Mouse (Mus musculus) midbrain, embryonic 16.5 days (tissue): ENCODE results near the gene Fam222b. TPM values are rescaled to one million over a fixed set of nuclear protein-coding genes. Genes with fewer than 3 reads are reported as not detected.

ENCODE experiments used
- ATAC-seq: fragments of 200-750 bp; cut with Nextera tagmentation; 2 replicates; pipeline ENCODE4 v1.8.0; 2017; ENCODE audit warnings: moderate TSS enrichment
- H3K27ac ChIP-seq: fragments of 300-500 bp; sonication (generic); 2 replicates; pipeline ENCODE4 v1.5.1; 2014; ENCODE audit warnings: mild to moderate bottlenecking, low read length, mixed read lengths
- H3K27me3 ChIP-seq: fragments of 300-500 bp; sonication (generic); 2 replicates; pipeline ENCODE4 v1.6.1; 2014; ENCODE audit warnings: low read depth, low read length, mixed read lengths; ENCODE audit not compliant: control insufficient read depth, insufficient read depth
- H3K36me3 ChIP-seq: fragments of 300-500 bp; sonication (generic); 2 replicates; pipeline ENCODE4 v1.6.1; 2014; ENCODE audit warnings: mild to moderate bottlenecking, low read length, moderate library complexity, mixed read lengths; ENCODE audit not compliant: control insufficient read depth, insufficient read depth
- H3K4me1 ChIP-seq: fragments of 300-500 bp; sonication (generic); 2 replicates; pipeline ENCODE4 v1.6.1; 2014; ENCODE audit warnings: mild to moderate bottlenecking, low read length, mixed read lengths; ENCODE audit not compliant: control insufficient read depth, insufficient read depth
- H3K4me2 ChIP-seq: fragments of 300-500 bp; sonication (generic); 2 replicates; pipeline ENCODE4 v1.6.1; 2014; ENCODE audit warnings: mild to moderate bottlenecking, low read length, mixed read lengths
- H3K4me3 ChIP-seq: fragments of 300-500 bp; sonication (generic); 2 replicates; pipeline ENCODE4 v1.5.1; 2014; ENCODE audit warnings: low read depth, mild to moderate bottlenecking, low read length, moderate library complexity, mixed read lengths
- H3K9ac ChIP-seq: fragments of 300-500 bp; sonication (generic); 2 replicates; pipeline ENCODE4 v1.6.1; 2014; ENCODE audit warnings: low read depth, low read length, mixed read lengths
- H3K9me3 ChIP-seq: fragments of 300-500 bp; sonication (generic); replicated peaks from 2 replicates; pipeline ENCODE4 v1.6.1; 2014; ENCODE audit warnings: mild to moderate bottlenecking, low read length, mixed read lengths; ENCODE audit not compliant: control insufficient read depth, poor library complexity, severe bottlenecking
- WGBS: fragments of 180-500 bp; shearing (Covaris S2); extraction: QIAGEN DNeasy Blood & Tissue Kit; methylation state at CpG from one replicate; pipeline ENCODE4 v1.1.7; 2014; 5-methylcytosine and 5-hydroxymethylcytosine counted together
- polyA plus RNA-seq: library from polyadenylated mRNA; unstranded; fragments of >200 nt; fragmentation: Nextera tagmentation; extraction: Ambion mirVana; gene quantifications from 2 replicates; pipeline ENCODE4 v1.2.1, GENCODE M21; 2015

Fam222b gene
- polyA plus RNA-seq, 1 experiment from 2014 or later: 28.7 TPM

- no peak overlapping the region for H3K9ac ChIP-seq
- no peaks in the 10 kb centered on the region for H3K36me3 ChIP-seq
- H3K27ac ChIP-seq: no peak overlapping the region
- no peaks in the 10 kb centered on the region for H3K9me3 ChIP-seq
- H3K4me2 ChIP-seq: no peak overlapping the region
- peaks cover 24% of the 10 kb centered on the region for H3K4me1 ChIP-seq
- no peaks in the 10 kb centered on the region for H3K27me3 ChIP-seq
- no peak for ATAC-seq
- WGBS: 89% methylated on average over 14 of the region's 14 CpGs
- no peak overlapping the region for H3K4me3 ChIP-seq
These were observed 72.9 kb downstream of the Fam222b start for GRCm38 (mm10) chr11:78167257-78167959.

DNA sequence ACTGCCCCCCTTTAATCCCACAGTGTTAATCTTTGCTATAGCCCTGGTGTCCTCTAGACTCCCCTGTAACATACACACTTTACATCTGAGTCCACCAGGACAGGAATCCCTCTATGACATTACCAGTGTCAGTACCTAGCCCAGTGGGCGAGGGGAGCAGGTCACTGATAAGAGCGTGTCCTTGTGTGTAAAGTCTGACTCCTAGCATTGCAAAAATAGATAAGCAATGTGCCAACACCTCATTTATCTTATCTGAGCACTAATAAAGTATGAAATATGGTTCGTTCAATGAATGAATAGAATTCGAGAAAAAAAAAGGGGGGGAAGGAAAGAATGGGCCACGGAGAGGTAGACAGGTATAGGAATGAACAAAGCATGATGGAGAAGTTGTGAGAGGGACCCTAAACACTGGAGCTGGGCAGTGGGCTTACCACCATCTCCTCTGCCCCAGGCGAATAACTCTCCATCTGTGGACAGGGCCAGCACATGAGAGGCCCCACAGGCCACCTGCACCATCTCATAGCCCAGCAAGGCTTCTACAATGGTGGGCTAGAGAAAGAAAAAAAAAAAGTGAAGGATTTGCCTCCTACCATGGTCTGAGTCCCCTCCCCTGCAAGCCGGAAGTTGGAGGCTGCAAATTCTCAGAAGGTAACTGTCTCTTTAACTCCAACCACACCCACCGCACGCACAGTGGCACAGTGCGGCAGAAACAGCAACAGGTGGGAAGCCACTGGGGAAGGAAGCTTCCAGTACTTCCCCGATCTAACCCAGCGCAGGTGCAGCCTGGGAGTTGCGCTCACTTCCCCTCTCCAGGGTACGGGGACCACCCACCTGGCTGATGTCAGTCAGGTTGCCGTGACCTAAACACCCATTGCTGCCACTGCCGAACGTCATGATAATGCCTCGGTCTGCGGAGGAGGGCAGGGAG is 74.3 kb downstream of the Fam222b start:
- H3K27ac ChIP-seq: no peak overlapping the region
- no peaks in the 10 kb centered on the region for H3K9me3 ChIP-seq
- peaks cover 10% of the 10 kb centered on the region for H3K4me1 ChIP-seq
- no peak overlapping the region for H3K4me2 ChIP-seq
- no peaks in the 10 kb centered on the region for H3K36me3 ChIP-seq
- 62% methylated on average over 19 of the region's 19 CpGs for WGBS
- H3K9ac ChIP-seq: no peak overlapping the region
- no peak for ATAC-seq
- no peaks in the 10 kb centered on the region for H3K27me3 ChIP-seq
- no peak overlapping the region for H3K4me3 ChIP-seq

- Histone ChIP-seq H3K4me2 (no peak overlapping the region), H3K4me1 (peaks cover 10% of the 10 kb centered on the region), H3K27ac (no peak overlapping the region), H3K27me3 (no peaks in the 10 kb centered on the region), H3K36me3 (no peaks in the 10 kb centered on the region), H3K9ac (no peak overlapping the region), H3K9me3 (no peaks in the 10 kb centered on the region), H3K4me3 (no peak overlapping the region)
- ATAC-seq: no peak
- WGBS: 92% methylated on average over 15 of the region's 15 CpGs
These were observed 75.8 kb downstream of the Fam222b start for GRCm38 (mm10) chr11:78170306-78170705.

GRCm38 (mm10) chr11:78171328-78171727 is 76.9 kb downstream of the Fam222b start:
- WGBS: 64% methylated on average over 4 of the region's 4 CpGs
- Histone ChIP-seq H3K36me3 (no peaks in the 10 kb centered on the region), H3K4me2 (no peak overlapping the region), H3K9ac (no peak overlapping the region), H3K4me3 (no peak overlapping the region), H3K27ac (no peak overlapping the region), H3K9me3 (no peaks in the 10 kb centered on the region), H3K4me1 (peaks cover 2% of the 10 kb centered on the region; the same call in 1 of the 2 replicates), H3K27me3 (no peaks in the 10 kb centered on the region)
- no peak for ATAC-seq

GRCm38 (mm10) chr11:78172034-78172747 is 77.7 kb downstream of the Fam222b start:
- Histone ChIP-seq H3K4me3 (no peak overlapping the region), H3K27me3 (no peaks in the 10 kb centered on the region), H3K36me3 (no peaks in the 10 kb centered on the region), H3K27ac (no peak overlapping the region), H3K4me1 (peaks cover 6% of the 10 kb centered on the region), H3K4me2 (no peak overlapping the region), H3K9ac (no peak overlapping the region), H3K9me3 (no peaks in the 10 kb centered on the region)
- ATAC-seq: no peak
- 81% methylated on average over 16 of the region's 16 CpGs for WGBS

DNA sequence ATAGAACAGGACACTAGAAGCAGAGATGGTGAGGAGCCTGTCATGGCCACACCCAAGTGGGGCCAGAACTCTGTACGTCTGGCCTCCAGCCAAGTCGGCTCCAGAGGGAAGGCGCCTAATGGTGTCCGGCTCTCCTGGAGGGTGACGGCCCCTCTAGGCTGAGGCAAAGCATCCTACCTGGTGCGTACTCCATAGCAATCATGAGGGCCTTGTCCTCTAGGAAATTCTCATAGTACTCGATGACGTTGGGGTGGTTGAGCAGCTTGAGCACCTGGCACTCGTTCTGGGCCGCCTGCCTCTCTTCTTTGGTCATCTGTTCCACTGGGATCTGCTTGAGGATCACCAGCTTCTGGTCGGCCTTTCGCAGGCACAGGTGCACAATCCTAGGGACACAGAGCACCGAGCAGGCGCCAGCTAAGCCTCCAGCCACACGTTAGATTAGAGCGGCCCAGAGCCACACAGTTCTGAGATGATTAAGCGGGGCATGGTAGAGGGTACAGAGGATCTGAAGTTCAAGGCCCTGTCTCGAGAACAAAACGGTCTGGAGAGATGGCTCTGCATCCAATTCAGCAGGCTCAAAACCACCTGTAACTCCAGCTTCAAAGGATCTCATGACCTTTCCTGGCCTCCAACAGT is 78.4 kb downstream of the Fam222b start:
- ATAC-seq: no peak
- WGBS: 88% methylated on average over 19 of the region's 19 CpGs

GRCm38 (mm10) chr11:78174506-78174905 is 80.0 kb downstream of the Fam222b start:
- Histone ChIP-seq H3K4me3 (no peak overlapping the region), H3K27ac (no peak overlapping the region), H3K4me1 (peaks cover 19% of the 10 kb centered on the region), H3K4me2 (no peak overlapping the region), H3K36me3 (peaks cover under 1% of the 10 kb centered on the region), H3K9ac (no peak overlapping the region), H3K27me3 (no peaks in the 10 kb centered on the region), H3K9me3 (no peaks in the 10 kb centered on the region)
- WGBS: 89% methylated on average over 3 of the region's 3 CpGs
- no peak for ATAC-seq

More for the DNA sequence above, 78.4 kb downstream of the Fam222b start:
- Histone ChIP-seq H3K9me3 (no peaks in the 10 kb centered on the region), H3K4me3 (no peak overlapping the region), H3K27ac (no peak overlapping the region), H3K27me3 (no peaks in the 10 kb centered on the region), H3K36me3 (no peaks in the 10 kb centered on the region), H3K4me1 (peaks cover 11% of the 10 kb centered on the region), H3K4me2 (no peak overlapping the region), H3K9ac (no peak overlapping the region)

DNA sequence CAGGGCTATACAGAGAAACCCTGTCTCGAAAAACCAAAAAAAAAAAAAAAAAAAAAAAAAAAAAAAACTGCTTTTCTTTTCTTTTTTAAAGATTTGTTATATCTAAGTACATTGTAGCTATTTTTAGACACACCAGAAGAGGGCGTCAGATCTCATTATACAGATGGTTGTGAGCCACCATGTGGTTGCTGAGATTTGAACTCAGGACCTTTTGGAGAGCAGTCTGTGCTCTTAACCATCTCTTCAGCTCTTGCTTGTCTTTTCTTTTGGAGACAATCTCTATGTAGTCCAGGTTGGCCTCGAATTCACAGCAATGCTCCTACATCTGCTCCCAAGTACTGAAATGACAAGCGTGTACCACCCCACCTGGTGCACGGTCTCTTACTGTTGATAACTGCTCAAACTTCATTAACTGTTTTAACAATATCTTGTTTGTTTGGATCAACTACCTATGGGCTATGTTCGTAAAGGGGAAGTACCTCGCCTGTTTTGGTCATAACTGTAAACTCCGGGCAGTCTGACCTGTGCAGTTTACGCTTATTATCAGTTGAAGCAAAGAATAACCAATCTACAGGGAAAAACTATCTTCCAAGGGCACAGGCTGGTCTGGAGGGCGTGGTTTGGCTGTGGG is 81.4 kb downstream of the Fam222b start:
- H3K4me1 ChIP-seq: peaks cover 20% of the 10 kb centered on the region
- WGBS: 5% methylated on average over 9 of the region's 10 CpGs
- peak overlapping the region; percentile 55 for H3K27ac ChIP-seq
- H3K9me3 ChIP-seq: no peaks in the 10 kb centered on the region
- H3K9ac ChIP-seq: peak overlapping the region; percentile 55
- no peaks in the 10 kb centered on the region for H3K27me3 ChIP-seq
- no peak for ATAC-seq
- H3K36me3 ChIP-seq: peaks cover 10% of the 10 kb centered on the region
- peak overlapping the region; percentile 74 for H3K4me2 ChIP-seq
- peak overlapping the region; percentile 64 for H3K4me3 ChIP-seq
